Mouse (Mus musculus): ENCODE results near the gene Cyp1b1. TPM values are rescaled to one million over a fixed set of nuclear protein-coding genes. Genes with fewer than 3 reads are reported as not detected.

The Cyp1b1 gene
- total RNA-seq (2012; rRNA removed) (not detected in 2 replicates), polyA plus RNA-seq (2012; ENCODE audit: insufficient read depth in 1 of 2, insufficient read length in 2 of 2, low read depth in 1 of 2, low replicate concordance in 2 of 2, missing spikeins in 1 of 2) (not detected)

DNA sequence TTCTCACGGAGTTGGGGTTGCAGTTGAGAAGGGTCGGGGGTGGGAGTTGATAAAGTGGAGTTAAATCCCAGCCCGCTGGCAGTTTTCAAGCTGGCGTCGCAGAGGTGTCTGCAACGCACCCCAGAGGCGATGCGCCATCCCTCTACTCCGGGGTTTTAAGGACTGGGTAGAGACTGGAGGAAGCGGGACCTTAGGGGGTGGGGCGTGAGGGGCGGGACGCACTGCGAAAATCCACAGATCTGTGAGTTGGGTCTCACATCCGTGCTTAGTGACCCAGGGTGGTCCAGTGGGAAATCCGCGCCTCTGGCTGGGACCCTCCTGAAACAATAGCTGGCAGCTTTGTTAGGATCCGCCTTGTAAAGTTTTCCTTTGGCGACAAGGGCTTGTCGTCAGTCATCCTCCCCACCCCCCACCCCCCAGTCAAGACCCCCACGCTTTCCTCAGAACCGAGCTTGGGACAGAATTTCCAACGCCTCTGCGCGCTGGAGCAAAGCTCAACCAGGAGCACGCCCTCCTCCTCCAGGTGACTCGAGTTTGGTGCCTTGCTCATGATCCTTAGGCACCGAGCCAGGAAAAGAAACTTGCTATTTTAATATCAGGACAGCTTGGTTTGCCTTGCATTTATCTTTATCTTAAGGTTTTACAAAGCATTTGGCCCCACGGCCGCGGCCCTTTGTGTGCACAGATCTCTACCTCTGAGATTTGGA is at the start of gene Cyp1b1:
Gene Cyp1b1 (minus strand): TSS at position 131 of the 707 bp plus-strand sequence.
- H3K27ac ChIP-seq (ENCODE audit: control insufficient read depth, low read depth, low read length): no peak within 1 kb of the TSS
- H3K9me3 ChIP-seq (replicated peaks; ENCODE audit: insufficient read depth, low read length): no peaks in the 10 kb centered on the region
- TF ChIP-seq SMC3 (IDR thresholded peaks at IDR 0.05; ENCODE audit: low read depth, low read length) (no peak), TAL1 (IDR thresholded peaks at IDR 0.05; ENCODE audit: low read length) (no peak), MEF2A (IDR thresholded peaks at IDR 0.05; ENCODE audit: extremely low read depth, insufficient replicate concordance, low read depth, low read length, poor library complexity, severe bottlenecking) (no peak), POLR2AphosphoS5 (IDR thresholded peaks at IDR 0.05; ENCODE audit: borderline replicate concordance, low read depth, low read length) (no peak), POLR2A (IDR thresholded peaks at IDR 0.05; ENCODE audit: control insufficient read depth in 1 of 2, insufficient read depth in 1 of 2, low read depth in 1 of 2, low read length in 2 of 2, poor library complexity in 1 of 2) (no peak), MAZ (IDR thresholded peaks at IDR 0.05; ENCODE audit: low read depth, low read length) (no peak), JUND (IDR thresholded peaks at IDR 0.05; ENCODE audit: low read depth, low read length) (no peak), ZKSCAN1 (IDR thresholded peaks at IDR 0.05; ENCODE audit: low read depth, low read length) (no peak), ELF1 (IDR thresholded peaks at IDR 0.05; ENCODE audit: low read depth, low read length) (no peak), RAD21 (IDR thresholded peaks at IDR 0.05; ENCODE audit: low read depth, low read length) (no peak), NELFE (IDR thresholded peaks at IDR 0.05; ENCODE audit: low read depth, low read length) (no peak), MYC (IDR thresholded peaks at IDR 0.05; ENCODE audit: low read depth, low read length) (no peak), UBTF (IDR thresholded peaks at IDR 0.05; ENCODE audit: borderline replicate concordance, insufficient read depth, low read depth, low read length) (no peak), KAT2A (conservative IDR thresholded peaks at IDR 0.05; ENCODE audit: low read depth, low read length) (no peak)
- peaks cover 0 to 2% of the 10 kb centered on the region in 2 experiments; a peak in 1 of 4 replicates for H3K27me3 ChIP-seq (ENCODE audit: control insufficient read depth in 1 of 2, insufficient read depth in 2 of 2, low read length in 2 of 2)
- H3K79me2 ChIP-seq (ENCODE audit: control insufficient read depth, insufficient read depth, low read length, poor library complexity): no peaks in the 10 kb centered on the region
- no peaks in the 10 kb centered on the region for H3K36me3 ChIP-seq (ENCODE audit: control insufficient read depth in 1 of 2, insufficient read depth in 2 of 2, low read length in 2 of 2)
- no peak within 1 kb of the TSS for H3K4me3 ChIP-seq (ENCODE audit: control insufficient read depth in 1 of 2, insufficient read depth in 1 of 2, low read depth in 2 of 2, low read length in 2 of 2)
- DNase-seq (ENCODE audit: low read depth, low spot score): no peak
- H3K4me1 ChIP-seq (ENCODE audit: control insufficient read depth in 1 of 2, insufficient read depth in 2 of 2, low read length in 2 of 2): no peaks in the 10 kb centered on the region
- H3K9ac ChIP-seq (ENCODE audit: control insufficient read depth, low read depth, low read length, poor library complexity, severe bottlenecking): no peak within 1 kb of the TSS

DNA sequence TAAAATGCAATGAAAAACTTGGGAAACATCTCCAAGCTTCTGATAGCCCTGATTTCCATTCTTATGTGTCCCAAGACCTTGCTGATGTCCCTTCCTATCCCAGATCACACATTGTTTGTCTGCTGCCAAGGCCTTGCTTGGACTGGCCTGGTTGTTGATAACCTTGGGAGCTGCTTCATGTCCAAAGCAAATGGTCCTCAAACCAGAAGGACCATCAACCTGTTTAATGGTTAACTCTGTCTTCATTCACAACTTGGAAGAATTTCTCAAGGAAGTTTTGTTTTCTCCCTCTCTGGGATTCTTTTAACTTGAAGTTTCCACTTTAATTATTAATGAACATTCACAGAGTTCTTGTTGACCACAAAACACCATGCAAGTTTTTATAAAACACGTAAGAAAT is 47.0 kb upstream of the Cyp1b1 start:
- no peak overlapping the region for H3K9ac ChIP-seq (ENCODE audit: control insufficient read depth, low read depth, low read length, poor library complexity, severe bottlenecking)
- H3K9me3 ChIP-seq (replicated peaks; ENCODE audit: insufficient read depth, low read length): no peaks in the 10 kb centered on the region
- peaks cover 0 to 3% of the 10 kb centered on the region in 2 experiments; a peak in 3 of 4 replicates for H3K27me3 ChIP-seq (ENCODE audit: control insufficient read depth in 1 of 2, insufficient read depth in 2 of 2, low read length in 2 of 2)
- H3K4me3 ChIP-seq (ENCODE audit: control insufficient read depth in 1 of 2, insufficient read depth in 1 of 2, low read depth in 2 of 2, low read length in 2 of 2): no peak overlapping the region
- H3K27ac ChIP-seq (ENCODE audit: control insufficient read depth, low read depth, low read length): no peak overlapping the region
- H3K79me2 ChIP-seq (ENCODE audit: control insufficient read depth, insufficient read depth, low read length, poor library complexity): no peaks in the 10 kb centered on the region
- H3K36me3 ChIP-seq (ENCODE audit: control insufficient read depth in 1 of 2, insufficient read depth in 2 of 2, low read length in 2 of 2): no peaks in the 10 kb centered on the region
- no peaks in the 10 kb centered on the region for H3K4me1 ChIP-seq (ENCODE audit: control insufficient read depth in 1 of 2, insufficient read depth in 2 of 2, low read length in 2 of 2)
- TF ChIP-seq HCFC1 (IDR thresholded peaks at IDR 0.05; ENCODE audit: low read depth, low read length) (no peak), UBTF (IDR thresholded peaks at IDR 0.05; ENCODE audit: borderline replicate concordance, insufficient read depth, low read depth, low read length) (no peak), ZMIZ1 (IDR thresholded peaks at IDR 0.05; ENCODE audit: low read depth, low read length) (no peak), POLR2AphosphoS5 (IDR thresholded peaks at IDR 0.05; ENCODE audit: borderline replicate concordance, low read depth, low read length) (no peak), TCF12 (IDR thresholded peaks at IDR 0.05; ENCODE audit: low read depth, low read length) (no peak), SIN3A (IDR thresholded peaks at IDR 0.05; ENCODE audit: low read length) (no peak), ETS1 (IDR thresholded peaks at IDR 0.05; ENCODE audit: low read depth, low read length) (no peak), MAX (IDR thresholded peaks at IDR 0.05; ENCODE audit: low read length) (no peak), MXI1 (IDR thresholded peaks at IDR 0.05; ENCODE audit: low read depth, low read length) (no peak), TBP (IDR thresholded peaks at IDR 0.05; ENCODE audit: low read depth, low read length) (no peak), CHD2 (IDR thresholded peaks at IDR 0.05; ENCODE audit: low read length) (no peak), GABPA (IDR thresholded peaks at IDR 0.05; ENCODE audit: low read depth, low read length) (no peak), CTCF (IDR thresholded peaks at IDR 0.05 in 2 of 3, conservative IDR thresholded peaks at IDR 0.05 in 1 of 3; ENCODE audit: control insufficient read depth in 1 of 3, insufficient read depth in 1 of 3, low read depth in 2 of 3, low read length in 3 of 3, poor library complexity in 1 of 3, severe bottlenecking in 1 of 3) (no peak), ZKSCAN1 (IDR thresholded peaks at IDR 0.05; ENCODE audit: low read depth, low read length) (no peak), MEF2A (IDR thresholded peaks at IDR 0.05; ENCODE audit: extremely low read depth, insufficient replicate concordance, low read depth, low read length, poor library complexity, severe bottlenecking) (no peak), NELFE (IDR thresholded peaks at IDR 0.05; ENCODE audit: low read depth, low read length) (no peak), ELF1 (IDR thresholded peaks at IDR 0.05; ENCODE audit: low read depth, low read length) (no peak), JUND (IDR thresholded peaks at IDR 0.05; ENCODE audit: low read depth, low read length) (no peak), EP300 (IDR thresholded peaks at IDR 0.05; ENCODE audit: low read depth in 1 of 2, low read length in 2 of 2) (no peak)
- no peak for DNase-seq (ENCODE audit: low read depth, low spot score)
